Mouse (Mus musculus) kidney, adult 11 months (tissue): ENCODE results near the gene Gm20388.

ENCODE experiments used
- DNase-seq: peaks from one replicate; pipeline ENCODE4 v3.0.0; 2022

Gm20388 gene

DNA sequence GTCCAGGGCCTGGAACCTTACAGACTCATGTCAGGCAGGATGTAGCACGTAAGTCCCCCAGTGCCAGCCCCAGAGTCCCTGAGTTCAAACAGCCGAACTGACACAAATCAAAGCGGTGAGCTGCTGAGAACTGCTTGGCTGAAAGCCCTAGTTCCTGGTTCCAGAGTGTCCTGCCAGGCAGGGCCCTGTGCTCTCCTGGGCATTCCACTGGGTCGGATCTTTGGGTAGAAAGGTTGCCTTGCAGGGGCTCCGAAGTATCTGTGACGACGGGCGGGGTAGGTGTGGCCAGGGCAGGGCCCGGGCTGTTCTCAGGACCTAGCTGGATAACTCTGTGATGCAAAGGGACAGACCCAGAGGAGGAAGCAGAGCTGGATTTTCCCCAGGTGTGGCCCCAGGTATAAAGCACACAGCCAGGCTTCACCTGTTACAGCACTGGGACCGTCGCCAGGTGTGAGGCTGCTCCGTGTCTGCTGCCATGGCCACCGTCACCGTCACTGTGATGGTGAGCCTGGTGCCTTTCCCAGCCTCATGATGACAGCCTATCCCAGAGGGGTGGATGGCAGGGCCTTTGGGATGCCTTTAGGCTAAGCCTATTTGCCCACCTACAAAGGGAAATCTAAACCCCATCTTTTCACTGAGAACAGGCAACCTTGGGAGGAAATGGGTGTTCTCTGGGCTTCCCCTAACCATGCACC, 2510.9 kb downstream of the Gm20388 start, which contains the start of gene Il17c:
Il17c (plus strand) TSS at position 645 of the 695 bp plus-strand sequence.
- DNase-seq = peak; percentile 38

DNA sequence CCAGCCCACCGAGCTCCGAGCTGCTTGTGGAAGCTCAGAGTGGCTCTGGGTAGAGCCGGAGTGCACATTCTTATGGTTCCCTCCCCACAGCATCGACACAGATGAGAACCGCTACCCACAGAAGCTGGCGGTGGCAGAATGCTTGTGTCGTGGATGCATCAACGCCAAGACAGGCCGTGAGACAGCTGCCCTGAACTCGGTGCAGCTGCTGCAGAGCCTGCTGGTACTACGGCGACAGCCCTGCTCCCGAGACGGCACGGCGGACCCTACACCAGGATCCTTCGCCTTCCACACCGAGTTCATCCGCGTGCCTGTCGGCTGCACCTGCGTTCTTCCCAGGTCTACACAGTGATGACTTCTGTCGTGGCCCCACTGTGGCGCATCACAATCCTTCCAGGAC, 2512.6 kb downstream of the Gm20388 start:
- DNase-seq = no peak

DNA sequence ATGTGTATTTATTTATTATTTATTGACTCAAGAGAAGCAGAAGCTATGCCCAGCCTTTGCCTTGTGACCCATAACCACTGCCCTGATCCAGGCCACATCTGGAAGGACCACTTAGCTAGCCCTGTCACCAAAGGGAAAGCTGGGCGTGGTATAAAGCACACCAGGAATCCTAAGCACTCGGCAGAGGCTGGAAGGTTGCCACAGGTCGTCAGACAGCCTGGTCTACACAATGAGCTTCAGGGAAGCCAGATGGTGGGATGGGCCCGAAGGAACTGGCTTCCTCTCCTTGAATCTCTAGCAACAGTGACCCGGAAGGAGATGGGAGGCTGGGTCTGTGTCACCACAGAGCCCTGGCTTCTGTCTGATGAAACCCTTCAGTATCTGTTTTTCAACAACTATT, 2513.0 kb downstream of the Gm20388 start:
- DNase-seq = peak; percentile 51

DNA sequence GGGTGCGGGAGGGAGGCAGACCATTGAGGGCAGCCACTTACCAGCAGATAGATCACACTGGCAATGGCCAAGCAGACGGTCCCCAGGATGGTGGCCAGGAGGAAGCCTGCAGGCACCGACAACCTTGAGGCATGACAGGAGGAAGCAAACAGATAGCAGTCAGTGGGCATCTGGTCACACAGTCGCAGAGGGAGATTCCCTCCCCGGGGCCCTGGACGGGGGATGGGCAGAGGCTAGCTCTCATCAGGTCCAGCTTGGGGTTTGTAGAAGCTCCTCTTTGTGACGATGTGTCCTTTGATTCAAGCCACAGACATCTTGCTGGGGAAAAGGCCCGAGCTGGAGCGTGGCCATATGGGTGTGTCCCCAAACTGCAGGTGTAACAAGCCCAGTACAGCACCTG, 2515.5 kb downstream of the Gm20388 start:
- DNase-seq = no peak

DNA sequence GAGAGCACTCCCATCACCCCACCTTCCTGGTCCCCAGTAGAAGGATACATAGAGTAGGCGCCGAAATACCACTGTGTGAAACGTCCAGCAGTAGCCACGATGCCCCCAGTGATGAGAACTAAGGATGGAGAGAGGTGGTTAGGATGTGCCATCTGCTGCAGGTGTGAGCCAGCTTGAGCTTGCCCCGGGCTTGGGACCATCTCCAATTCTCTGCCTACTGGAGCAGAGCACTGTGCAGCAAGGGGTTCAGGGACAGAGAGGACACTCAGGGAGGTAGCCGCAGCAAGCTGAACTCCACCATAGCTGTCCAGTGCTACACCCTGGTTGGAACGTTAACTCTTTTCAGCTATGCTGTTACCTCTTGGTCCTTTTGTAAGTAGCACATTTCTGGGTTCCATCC, 2517.0 kb downstream of the Gm20388 start:
- no peak for DNase-seq

DNA sequence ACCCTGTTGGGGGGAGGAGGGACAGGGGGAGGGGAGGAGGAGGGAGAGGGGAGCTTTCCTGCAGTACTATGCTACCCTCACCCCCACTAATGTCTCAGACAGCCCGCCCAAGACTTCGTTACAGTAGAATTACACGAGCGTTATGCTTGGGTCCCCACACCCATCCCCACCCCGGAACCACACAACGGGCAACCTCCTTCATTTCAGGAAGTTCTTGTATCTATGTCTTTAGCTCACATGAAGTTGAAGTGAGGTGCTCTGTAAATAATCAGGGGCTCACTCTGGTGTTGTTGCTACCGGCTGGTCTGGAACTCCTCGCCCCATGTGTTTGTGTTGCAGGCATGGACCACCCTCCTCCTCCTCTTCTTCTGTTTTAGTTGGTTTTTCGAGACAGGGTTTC, 2517.5 kb downstream of the Gm20388 start:
- DNase-seq = no peak

DNA sequence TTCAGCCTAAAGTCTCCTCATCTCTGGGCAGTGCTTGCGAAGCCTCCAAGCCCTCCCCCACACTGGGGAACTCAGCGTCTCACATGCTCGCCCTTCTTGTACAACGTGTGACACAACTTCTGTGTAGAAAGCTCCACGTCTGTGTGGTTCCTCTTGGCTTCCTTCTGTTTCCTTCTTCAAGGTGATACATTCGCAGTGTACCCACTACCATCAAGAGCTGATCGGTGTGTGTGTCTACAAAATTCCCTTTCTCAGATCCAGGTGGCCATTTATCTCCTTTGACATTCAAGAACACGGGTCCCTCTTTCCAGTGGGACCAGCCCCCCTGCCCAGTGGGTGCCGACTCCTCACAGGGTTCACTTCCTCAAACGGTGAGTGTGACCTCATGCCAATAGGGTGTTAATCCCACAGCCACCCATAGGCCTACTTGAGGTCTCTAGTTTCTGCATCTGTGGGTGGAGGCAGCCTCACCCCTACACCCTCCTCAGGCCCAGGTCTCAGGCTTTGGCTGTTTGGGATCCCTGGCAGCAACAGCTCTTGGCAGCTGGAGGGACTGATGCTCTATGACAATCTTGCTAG, 2519.5 kb downstream of the Gm20388 start:
- DNase-seq = peak; percentile 36

DNA sequence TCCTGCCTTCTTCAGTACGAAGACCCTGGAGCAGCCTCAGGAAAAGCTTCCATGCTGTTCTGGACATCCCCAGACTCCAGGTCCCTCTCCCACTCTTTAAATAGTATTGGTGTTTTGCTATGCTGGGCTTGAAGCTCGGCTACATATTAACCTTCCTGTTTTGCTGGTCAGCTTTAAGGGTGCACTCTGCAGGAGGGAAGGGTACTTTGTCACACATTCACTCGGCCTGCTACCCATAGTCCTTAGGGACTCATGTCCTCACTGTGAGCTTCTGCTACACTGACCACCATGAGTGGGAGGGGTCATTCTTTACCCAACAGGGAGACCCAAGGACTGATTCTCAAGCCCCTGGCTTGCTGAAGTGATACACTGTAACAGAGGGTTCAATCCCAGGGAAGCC, 2520.0 kb downstream of the Gm20388 start:
- peak; percentile 78 for DNase-seq

DNA sequence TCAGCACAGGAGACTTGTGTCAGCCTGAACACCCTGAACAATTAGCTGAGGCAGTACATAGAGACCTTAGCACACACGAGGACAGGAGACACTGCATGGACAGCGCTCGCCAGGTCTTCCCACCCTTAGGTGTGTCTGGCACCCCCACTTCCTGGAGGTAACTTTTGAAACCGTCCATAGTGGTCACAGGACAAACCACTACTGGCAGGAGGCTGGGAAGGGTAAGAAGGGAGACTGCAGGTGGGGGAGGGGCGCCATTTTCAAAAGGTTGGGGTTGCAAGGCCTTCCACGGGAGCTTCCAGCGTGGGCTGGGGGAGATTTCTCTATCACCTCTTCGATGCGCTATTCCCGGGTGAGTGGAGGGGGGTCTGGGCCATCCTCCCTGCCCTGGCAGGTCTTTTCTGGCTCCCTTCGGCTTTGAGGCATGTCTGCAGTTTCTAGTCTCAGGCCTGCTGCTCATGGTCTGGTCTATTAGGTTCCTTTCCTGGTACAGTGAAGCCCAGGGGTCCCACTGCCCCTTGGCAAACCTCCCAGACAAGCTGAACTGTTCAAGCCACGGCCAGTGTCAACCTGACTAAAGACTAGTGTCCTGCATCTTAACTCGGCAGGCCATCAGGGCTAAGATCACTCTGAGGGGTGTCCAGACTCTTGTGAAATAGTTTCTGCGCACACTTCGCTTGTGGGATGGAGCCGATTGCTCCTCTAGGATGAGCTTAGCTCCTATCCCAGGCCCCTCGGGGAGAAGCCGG, 2521.2 kb downstream of the Gm20388 start:
- DNase-seq = peak; percentile 40

DNA sequence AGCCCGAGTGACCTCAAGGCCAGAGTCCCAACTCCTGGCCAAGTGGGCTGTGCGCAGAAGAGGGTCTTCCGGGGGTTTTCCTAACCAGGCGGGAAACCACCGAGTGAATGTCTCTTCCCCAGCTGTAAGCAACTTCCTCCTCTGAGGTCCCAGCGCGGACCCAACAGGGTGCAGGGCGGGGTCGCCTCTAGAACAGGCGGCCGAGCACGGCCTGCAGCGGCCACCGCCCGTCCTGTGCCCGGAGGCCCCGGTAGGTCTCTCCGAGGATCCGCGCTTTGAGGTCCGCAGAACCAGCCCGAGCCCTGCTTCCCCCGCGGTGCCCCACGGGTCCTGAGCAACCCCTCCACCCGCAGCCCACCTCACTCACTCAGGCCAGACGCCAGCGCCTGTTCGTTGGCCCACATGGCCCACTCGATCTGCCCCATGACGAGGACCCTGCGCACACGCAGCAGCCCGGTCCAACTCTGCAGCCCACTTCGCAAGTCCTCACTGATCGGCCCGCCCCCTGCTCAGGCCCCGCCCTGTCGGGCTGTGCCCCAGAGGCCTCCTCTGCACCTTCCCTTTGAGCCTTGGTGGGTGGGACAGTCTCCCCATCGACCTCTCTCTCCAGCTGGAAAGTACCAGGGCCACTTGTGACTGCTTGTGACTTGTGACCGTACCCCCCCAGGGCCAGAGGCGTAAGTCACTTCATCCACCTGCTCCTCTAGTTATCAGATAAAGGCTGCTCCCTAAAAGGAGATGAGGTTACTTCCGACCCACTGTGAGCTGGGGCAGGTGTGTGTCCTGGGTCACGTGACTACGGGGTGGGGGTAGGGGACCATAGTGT, 2522.0 kb downstream of the Gm20388 start, which contains the start of gene Cyba:
Cyba (minus strand) TSS at position 488 of the 826 bp plus-strand sequence.
- peak; percentile 84 for DNase-seq

DNA sequence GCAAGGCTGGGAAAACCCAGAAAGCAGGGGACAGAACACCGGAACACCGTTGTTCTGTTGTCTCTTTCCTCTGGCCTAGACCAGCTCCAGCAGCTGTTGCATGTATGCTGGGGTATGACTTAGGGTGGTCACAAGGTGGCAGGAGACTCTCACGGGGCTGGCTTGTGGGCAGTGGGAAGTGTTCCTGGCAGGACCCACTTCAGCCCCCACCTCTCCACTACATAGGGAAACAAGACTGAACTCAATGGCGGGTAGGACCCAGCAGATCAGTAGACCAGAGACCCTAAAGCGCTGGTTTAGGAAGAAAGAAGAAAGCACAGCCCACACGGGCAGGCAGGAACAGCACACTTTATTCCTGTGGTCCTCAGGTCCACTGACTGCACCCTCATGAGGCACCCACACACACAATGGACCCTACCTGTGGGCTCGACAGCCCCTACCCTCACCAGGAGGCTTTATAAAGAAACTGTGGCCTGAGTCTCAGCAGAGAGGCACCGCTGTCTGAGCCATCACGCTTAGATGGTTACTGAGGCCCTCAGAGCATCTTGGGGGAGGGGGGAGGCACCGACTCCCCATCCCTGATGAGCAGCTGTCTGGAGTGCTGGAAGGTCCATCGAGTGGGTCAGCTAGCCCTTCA, 2522.7 kb downstream of the Gm20388 start:
- no peak for DNase-seq

DNA sequence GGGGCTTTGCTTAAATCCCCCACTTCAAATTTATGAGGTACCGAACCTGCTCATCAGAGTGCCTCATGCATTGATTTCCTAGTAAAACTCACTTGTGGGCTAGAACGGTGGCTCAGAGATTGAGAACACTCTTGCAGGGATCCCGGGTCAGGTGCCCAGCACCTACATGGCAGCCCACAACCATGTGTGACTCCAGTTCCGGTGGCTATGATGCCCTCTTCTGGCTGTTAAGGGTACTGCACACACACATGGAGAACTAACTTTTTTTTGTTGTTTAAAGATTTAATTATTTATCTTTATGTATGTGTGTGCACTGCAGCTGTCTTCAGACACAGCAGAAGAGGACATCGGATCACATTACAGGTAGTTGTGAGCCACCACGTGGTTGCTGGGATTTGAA, 2524.7 kb downstream of the Gm20388 start:
- DNase-seq = no peak

DNA sequence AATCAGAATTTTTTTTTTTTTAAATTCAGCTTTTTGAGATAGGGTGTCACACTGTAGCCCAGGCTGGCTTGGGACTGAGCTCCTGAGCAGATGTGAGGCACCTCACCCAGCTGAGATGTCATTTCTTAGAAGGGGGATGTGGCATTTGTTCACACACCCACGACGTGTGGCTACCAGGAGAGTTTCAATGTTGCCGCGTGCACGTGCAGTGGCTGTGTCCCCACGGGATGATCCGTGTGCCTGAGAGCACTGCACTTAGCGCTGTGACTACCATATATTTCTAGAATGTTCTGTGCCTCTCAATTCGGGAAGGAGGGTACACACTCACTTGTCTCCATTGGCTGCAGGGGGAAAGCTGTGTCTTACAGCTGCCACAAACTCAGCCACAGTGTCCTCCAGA, 2525.5 kb downstream of the Gm20388 start:
- DNase-seq = no peak

DNA sequence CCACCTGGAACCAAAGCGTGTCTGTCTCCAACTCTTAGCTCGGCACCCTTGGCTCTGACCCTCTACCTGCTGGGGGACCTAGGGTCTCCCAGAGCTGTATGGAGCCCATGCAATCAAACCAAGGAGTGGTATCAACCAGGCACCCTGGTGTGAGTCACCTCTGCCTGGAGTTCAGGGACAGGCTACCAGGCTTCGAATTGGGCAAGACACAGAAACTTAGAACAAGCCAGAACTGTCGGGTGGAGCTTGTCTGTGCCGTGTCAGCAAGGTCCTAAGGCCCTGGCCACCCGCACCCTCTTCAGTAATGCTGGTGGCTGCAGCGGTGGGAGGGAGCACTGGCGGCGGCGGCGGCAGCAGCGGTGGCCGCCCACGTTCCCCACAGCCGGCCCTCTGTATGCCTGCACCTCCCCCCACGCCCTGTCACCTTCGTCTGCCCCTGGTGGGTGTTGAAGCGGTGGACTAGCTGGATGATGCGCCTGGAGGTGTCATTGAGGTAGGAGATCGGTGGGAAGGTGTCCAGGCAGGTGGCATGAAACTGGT, 2526.0 kb downstream of the Gm20388 start:
- DNase-seq = no peak

DNA sequence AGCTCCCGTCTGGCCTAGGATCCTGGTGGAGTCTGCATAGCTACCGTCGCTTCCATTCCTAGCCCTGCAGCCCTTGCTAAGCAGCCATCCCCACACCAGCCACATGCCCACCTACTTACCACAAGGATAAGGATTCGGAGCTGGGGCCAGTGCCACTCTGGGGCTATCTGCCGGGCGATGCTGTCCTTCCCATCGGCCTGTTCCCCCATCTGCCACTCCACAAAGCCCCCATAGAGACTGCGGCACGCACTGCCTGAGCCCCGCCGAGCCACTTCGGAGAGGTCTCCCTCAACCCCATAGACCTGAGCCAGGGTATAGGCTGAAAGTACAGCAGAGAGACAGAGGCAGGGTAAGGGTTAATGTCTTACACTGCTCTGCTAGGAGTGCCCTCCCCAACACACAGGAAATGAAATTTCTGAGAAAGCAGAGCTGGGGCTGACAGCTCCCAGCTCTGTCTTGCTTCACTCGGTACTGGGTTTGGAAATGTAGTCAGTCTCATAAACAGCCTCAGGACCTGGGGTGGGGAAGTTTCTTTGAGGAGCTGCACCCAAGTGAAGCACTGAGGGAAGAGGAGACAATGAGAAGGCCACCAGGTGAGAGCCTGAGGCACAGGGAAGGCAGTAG, 2527.2 kb downstream of the Gm20388 start:
- DNase-seq = no peak

DNA sequence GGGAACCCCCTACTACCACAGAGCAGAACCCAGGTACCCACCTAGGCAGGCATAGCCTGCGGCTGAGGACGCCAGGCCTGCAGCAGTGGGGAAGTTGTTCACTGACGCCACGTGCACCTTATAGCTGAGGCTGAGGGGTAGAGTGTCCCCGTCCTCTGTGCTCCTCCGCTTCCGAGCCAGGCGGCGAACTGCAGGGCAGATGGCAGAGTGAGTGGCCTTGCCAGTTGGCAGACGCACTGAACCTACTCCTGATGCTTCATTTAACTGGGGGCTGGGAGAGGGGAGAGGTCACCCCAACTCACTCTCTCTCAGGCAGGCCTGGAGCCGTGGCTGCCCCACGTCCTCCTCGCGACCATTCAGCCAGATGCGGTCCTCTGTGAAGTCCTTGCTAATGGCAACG, 2528.7 kb downstream of the Gm20388 start:
- DNase-seq = no peak

DNA sequence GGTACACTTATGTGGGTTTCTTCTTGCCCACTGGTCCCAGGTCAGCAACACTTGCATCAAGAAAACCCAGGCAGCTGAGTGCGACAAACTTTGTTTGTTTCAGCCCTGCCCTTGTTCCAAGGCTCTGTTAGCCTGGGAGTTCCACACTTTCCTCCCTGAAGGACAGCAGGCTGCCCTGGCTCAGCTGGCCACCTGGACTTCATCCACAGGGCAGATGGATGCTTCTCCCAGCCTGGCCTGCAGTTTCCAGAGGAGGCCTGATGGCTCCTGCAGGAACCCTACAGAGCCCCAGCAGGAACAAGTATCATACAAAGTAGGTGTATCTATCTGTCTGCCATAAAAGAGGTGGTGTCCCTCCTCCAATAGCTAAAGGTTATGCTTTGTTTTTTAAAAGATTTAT, 2530.7 kb downstream of the Gm20388 start:
- no peak for DNase-seq

DNA sequence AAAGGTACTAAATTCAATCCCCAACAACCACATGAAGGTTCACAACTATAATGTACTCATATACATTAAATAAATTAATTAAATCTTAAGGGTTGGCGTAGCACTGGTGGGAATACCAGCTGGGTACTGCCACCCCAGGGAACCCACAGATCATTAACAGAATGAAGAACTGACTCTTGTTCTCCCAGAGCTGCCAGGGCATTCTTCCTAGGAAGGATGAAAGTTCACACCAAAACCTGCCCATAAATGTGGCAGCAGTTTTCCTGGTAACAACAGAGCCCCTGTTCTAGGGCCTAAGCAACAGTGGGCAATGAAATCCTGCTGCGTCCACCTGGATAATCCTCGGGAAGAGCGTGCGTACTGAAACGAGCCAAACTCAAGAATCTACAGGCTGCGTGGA, 2531.7 kb downstream of the Gm20388 start:
- peak; percentile 40 for DNase-seq

DNA sequence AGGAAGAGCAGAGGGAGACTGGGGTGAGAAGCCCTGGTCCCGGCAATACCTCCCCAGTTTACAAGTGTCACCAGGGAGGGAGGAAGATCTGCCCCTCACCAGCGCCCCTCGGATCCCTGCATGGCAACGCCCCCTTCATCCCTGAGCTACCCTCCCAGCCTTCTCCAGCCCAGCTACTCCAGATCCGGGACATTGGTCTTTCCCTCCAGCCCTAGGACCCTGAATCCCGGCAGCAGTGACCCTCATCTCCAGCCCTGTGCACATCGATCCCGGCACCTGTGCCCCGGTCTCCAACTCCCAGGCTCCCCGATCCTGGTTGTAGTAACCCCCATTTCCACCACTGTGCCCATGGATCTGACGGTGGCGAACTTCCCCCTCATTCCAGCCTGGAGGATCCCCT, 2532.1 kb downstream of the Gm20388 start:
- DNase-seq = no peak

DNA sequence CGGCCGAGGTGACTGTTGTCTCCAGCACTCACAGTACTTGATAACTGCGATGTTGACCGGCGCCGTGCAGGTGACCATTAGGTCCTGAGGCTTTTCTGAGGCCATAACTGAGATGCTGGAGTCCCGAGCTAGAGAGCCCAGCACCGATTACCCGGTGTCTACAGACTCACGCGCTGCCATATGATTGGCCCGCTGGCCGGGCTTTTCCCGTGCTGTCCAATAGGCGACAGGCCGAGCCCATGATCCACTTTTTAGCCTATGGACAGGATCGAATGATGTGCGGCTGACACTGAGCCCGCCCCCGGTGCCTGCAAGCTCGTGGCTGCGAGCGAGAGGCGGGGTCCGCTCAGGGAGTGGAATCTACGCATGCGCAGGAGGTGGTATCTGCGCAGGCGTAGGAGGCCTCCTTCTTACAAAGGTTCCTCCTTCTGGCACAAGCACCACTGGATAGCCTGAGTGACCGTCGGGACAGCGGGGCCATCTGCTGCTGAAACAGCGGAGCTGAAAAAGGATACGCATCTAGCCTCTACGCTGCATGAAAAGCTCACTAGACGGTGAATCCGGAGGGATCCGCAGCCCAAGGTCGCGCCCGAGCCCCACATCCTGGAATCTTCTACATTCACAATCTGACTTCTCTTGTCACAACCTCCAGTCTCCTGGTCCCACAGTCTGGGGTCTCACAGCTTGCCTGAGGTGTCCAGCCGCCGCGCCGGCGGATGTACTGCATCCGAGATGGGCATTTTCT, 2532.8 kb downstream of the Gm20388 start, which contains the start of gene Mvd:
Mvd (minus strand) TSS at position 161 of the 745 bp plus-strand sequence.
- DNase-seq = peak; percentile 100
